Mouse (Mus musculus) midbrain, embryonic 14.5 days (tissue): Measurements from ENCODE around the gene Pigq. TPM values are rescaled to one million over a fixed set of nuclear protein-coding genes. Genes with fewer than 3 reads are reported as not detected.

Experiments used
- ATAC-seq: fragments of 200-750 bp; cut with Nextera tagmentation; 2 replicates; pipeline ENCODE4 v1.8.0; 2017; ENCODE audit warnings: moderate number of reproducible peaks, moderate library complexity; ENCODE audit not compliant: low FRiP score, low TSS enrichment
- DNase-seq: peaks from one replicate; pipeline ENCODE4 v3.0.0-alpha.2; 2015
- H3K27ac ChIP-seq: fragments of 300-500 bp; sonication (generic); replicated peaks from 2 replicates; pipeline ENCODE4 v1.5.1; 2014; ENCODE audit warnings: mild to moderate bottlenecking, low read depth, low read length, moderate library complexity
- H3K27me3 ChIP-seq: fragments of 300-500 bp; sonication (generic); 2 replicates; pipeline ENCODE4 v1.6.1; 2014; ENCODE audit warnings: low read length, control low read depth, mixed read lengths; ENCODE audit not compliant: control insufficient read depth, insufficient read depth
- H3K36me3 ChIP-seq: fragments of 300-500 bp; sonication (generic); 2 replicates; pipeline ENCODE4 v1.6.1; 2014; ENCODE audit warnings: low read length, control low read depth; ENCODE audit not compliant: control insufficient read depth, insufficient read depth
- H3K4me1 ChIP-seq: fragments of 300-500 bp; sonication (generic); 2 replicates; pipeline ENCODE4 v1.6.1; 2014; ENCODE audit warnings: mild to moderate bottlenecking, antibody characterized with exemption, low read length, control low read depth; ENCODE audit not compliant: control insufficient read depth, insufficient read depth
- H3K4me2 ChIP-seq: fragments of 300-500 bp; sonication (generic); 2 replicates; pipeline ENCODE4 v1.6.1; 2014; ENCODE audit warnings: mild to moderate bottlenecking, low read length, moderate library complexity
- H3K4me3 ChIP-seq: fragments of 300-500 bp; sonication (generic); replicated peaks from 2 replicates; pipeline ENCODE4 v1.5.1; 2014; ENCODE audit warnings: low read depth, low read length
- H3K9ac ChIP-seq: fragments of 300-500 bp; sonication (generic); replicated peaks from 2 replicates; pipeline ENCODE4 v1.6.1; 2014; ENCODE audit warnings: mild to moderate bottlenecking, low read length, moderate library complexity
- H3K9me3 ChIP-seq: fragments of 300-500 bp; sonication (generic); 2 replicates; pipeline ENCODE4 v1.6.1; 2016; ENCODE audit warnings: low read length, control low read depth, mixed read lengths; ENCODE audit not compliant: control insufficient read depth
- WGBS: fragments of 180-500 bp; shearing (Covaris S2); extraction: QIAGEN DNeasy Blood & Tissue Kit; methylation state at CpG from one replicate; pipeline ENCODE4 v1.1.7; 2014; 5-methylcytosine and 5-hydroxymethylcytosine counted together
- polyA plus RNA-seq: library from polyadenylated mRNA; unstranded; fragments of >200 nt; fragmentation: Nextera tagmentation; extraction: Ambion mirVana; gene quantifications from 2 replicates; pipeline ENCODE4 v1.2.1, GENCODE M21; 2014

Pigq gene
- polyA plus RNA-seq, 1 experiment from 2014 or later, result 57.9 TPM

DNA sequence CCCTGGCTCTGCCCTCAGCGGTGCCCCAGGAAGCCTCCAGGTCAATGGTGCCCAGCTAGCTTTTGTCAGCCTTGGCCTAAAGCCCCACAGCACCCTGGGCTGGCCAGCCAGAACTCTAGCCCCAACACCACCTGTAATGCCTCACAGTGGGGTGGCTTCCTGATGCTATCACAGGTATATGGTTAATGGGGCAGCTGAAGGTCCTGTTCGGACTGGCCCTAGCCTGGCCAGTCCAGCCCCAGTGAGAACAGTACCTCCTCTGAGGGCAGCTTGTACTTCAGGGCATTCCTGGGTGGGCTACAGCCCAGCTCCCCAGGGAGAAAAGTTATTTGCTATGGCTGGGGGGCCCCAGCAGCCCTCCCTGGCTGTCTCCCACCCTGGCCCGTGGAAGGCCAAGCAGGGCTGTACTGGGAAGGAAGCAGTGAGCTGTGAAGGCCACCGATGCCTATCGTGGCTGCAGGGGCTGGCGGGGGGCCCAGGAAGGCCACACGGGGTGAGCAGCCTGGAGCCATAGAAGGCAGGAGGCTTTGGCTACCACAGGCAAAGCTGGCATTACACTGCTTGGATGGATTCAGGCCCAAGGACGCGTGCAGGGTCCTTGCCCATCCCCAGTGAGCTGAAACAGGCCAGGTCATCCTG, 900 bp upstream of the Pigq start:
- DNase-seq (no peak), ATAC-seq (no peak)
- H3K4me1 ChIP-seq, result peaks cover 10% of the 10 kb centered on the region
- peaks cover 11% of the 10 kb centered on the region; the same call in 1 of the 2 replicates for H3K27me3 ChIP-seq
- no peak overlapping the region for H3K4me2 ChIP-seq
- no peak overlapping the region for H3K27ac ChIP-seq
- no peaks in the 10 kb centered on the region for H3K9me3 ChIP-seq
- WGBS, result 47% methylated on average over 9 of the region's 9 CpGs
- H3K4me3 ChIP-seq, result no peak overlapping the region
- H3K36me3 ChIP-seq, result no peaks in the 10 kb centered on the region
- no peak overlapping the region for H3K9ac ChIP-seq

DNA sequence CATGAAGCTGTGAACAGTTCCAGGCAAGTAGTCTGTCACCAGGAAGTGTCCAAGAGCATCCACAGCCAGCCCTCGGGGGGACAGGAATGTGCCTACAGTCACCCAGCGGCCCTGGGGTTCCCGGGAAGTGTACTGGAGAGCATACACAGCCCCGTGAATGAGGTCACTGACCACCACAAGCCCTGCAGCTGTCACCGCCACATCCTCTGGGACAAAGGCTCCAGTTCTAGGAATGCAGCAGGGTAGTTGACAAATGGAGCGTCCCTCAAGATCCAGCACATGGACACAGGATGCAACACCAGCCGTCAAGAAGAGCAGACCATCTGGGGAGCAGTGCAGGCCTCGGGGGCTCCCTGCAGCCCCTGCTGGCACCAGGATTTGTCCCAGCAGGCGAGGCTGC, 967 bp downstream of the Pigq start:
- H3K9ac ChIP-seq, result no peak overlapping the region
- WGBS, result 81% methylated on average over 9 of the region's 9 CpGs
- no peak overlapping the region for H3K4me3 ChIP-seq
- H3K27ac ChIP-seq, result no peak overlapping the region
- DNase-seq (no peak), ATAC-seq (no peak)
- H3K36me3 ChIP-seq, result no peaks in the 10 kb centered on the region
- no peak overlapping the region for H3K4me2 ChIP-seq
- H3K9me3 ChIP-seq, result no peaks in the 10 kb centered on the region
- peaks cover 13% of the 10 kb centered on the region for H3K4me1 ChIP-seq
- no peaks in the 10 kb centered on the region; the same call in 1 of the 2 replicates for H3K27me3 ChIP-seq

DNA sequence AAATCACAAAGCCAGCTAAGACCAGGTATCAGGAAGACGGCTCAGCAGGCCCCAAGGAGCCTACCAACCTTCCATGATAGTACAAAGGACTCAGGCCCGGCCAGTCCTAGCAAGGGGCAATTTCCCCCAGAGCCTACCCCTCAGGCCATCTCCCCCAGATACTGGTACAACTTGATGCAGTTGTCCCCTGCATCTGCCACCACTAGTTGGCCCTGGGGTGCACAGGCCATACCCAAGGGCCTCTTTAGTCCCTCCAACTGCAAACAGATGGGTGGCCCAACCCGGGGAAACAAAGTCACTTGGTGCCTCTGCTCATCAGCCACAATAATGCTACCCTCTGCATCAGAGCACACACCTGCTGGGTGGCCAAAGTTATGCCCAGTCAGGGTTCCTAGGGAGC, 1.5 kb downstream of the Pigq start:
- Histone ChIP-seq H3K36me3 (no peaks in the 10 kb centered on the region), H3K4me3 (no peak overlapping the region), H3K9ac (no peak overlapping the region), H3K27ac (no peak overlapping the region), H3K9me3 (no peaks in the 10 kb centered on the region), H3K4me1 (peaks cover 13% of the 10 kb centered on the region), H3K4me2 (no peak overlapping the region), H3K27me3 (no peaks in the 10 kb centered on the region; the same call in 1 of the 2 replicates)
- ATAC-seq (no peak), DNase-seq (no peak)
- WGBS, result 87% methylated on average over 3 of the region's 3 CpGs

DNA sequence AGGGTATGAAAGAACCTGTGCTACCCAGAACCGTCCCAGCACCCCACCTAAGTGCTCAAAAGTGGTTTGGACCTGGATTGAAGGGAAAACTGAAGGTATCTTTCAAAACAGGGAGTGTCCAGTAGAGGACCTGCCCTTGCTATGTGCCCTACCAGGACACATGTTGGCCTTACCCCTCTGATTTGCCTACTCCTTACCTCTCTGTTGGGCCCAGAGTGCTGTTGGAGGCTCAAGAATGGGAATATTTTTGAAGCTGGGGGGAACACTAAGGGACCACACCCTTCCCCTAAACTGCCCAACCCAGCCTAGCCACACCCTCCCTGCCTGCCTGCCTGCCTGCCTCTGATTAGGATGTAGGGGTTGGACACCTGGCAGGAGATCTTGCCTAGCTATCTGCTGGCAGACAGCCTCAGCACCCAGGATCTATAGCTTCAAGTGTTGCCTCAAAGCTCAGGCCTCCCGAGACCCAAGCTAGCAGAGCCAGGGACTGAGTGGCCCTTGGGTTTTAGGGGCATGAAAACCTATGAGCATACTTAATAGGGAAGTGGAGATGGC, 2.1 kb downstream of the Pigq start:
- peaks cover 13% of the 10 kb centered on the region for H3K4me1 ChIP-seq
- ATAC-seq, result no peak
- H3K9me3 ChIP-seq, result no peaks in the 10 kb centered on the region
- H3K27me3 ChIP-seq, result no peaks in the 10 kb centered on the region
- H3K4me2 ChIP-seq, result no peak overlapping the region
- no peaks in the 10 kb centered on the region for H3K36me3 ChIP-seq
- H3K4me3 ChIP-seq, result no peak overlapping the region
- no peak overlapping the region for H3K27ac ChIP-seq
- 94% methylated on average over 2 of the region's 2 CpGs for WGBS
- no peak overlapping the region for H3K9ac ChIP-seq
- DNase-seq, result no peak

DNA sequence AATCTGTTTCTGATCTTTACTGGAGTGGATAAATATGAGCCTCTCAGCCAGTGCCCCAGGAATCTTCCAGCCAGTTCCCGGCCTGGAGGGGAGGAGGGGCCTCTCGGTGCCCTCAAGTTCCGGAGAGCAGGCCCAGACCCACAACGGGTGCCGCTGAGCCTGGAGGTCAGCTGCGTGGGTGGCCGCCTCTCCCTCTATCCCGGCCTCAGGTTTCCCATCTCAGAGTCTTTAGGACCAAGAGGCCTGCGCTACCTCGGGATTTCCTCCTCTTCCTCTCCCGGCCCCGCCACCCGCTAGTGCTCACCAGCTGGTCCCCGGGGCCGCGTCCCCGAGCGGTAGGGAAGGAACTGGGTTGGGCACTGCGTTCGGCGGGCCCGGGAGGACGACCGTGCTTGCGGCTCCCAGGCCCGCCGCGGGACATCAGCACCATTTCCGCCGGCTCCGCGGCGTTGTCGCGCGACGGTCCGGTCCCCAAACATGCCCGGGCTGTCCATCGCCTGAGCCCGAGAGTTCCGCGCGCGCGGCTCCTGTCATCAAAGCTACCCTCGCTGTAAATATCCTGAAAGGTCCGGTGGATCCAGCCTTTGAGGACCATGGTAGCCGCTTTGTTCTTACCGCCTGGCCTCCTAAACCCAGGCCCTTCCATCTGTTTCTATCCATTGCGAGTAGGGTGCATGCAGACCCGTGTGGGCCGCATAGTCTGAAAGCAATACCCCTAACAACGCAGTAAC, 3.1 kb downstream of the Pigq start:
- Histone ChIP-seq H3K4me3 (peak overlapping the region; percentile 79), H3K36me3 (peaks cover 8% of the 10 kb centered on the region), H3K27me3 (no peaks in the 10 kb centered on the region), H3K9me3 (no peaks in the 10 kb centered on the region), H3K27ac (peak overlapping the region; percentile 84), H3K4me2 (peak overlapping the region; percentile 83), H3K9ac (peak overlapping the region; percentile 92), H3K4me1 (peaks cover 13% of the 10 kb centered on the region)
- 4% methylated on average over 54 of the region's 54 CpGs for WGBS
- peak; percentile 86 for DNase-seq
- ATAC-seq, result peak; percentile 46; the same call in 1 of the 2 replicates

DNA sequence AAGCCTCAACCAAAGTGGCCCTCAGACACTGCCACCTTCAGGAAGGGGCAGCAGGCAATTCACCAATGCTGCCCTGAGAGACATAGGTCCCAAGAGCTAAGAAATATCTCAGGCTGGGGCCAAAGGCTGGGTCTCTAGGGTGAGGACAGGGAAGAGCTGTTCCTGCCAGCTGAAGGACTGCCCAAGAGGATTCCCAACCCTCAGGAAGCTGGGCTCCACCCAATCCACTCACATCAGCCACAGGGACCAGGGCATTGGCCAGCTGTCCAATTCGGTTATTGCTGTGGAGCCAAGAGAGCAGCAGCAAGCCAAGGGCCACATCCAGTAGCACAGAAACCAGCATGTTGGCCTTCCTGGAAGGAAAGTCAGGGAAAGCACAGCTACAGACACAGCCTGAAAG, 10.2 kb downstream of the Pigq start:
- Histone ChIP-seq H3K36me3 (peaks cover 74% of the 10 kb centered on the region), H3K4me1 (no peaks in the 10 kb centered on the region), H3K9me3 (no peaks in the 10 kb centered on the region), H3K27me3 (no peaks in the 10 kb centered on the region), H3K9ac (no peak overlapping the region), H3K4me3 (no peak overlapping the region), H3K27ac (no peak overlapping the region), H3K4me2 (no peak overlapping the region)
- DNase-seq (no peak), ATAC-seq (no peak)
- 100% methylated on average over 1 of the region's 1 CpGs for WGBS

DNA sequence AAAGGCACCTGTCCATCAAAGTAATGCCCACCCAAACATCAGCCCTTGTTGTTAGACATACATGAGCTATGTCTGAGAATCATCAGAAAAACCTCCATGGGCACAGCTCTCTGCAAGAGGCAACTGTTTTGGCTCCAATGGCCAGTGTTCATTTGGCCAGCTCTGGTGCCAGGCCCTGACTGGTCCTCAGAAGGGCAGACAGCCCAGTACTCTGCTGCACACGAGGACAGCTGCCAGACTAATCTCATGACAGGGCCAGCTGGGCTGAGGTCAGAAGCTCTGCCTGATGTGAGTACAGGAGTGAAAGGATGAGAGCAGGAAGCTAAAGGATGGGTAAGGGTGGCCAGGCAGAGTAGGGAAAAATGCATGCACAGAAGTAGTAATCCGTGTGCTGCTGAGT, 19.4 kb downstream of the Pigq start:
- ATAC-seq, result no peak
- no peak overlapping the region for H3K4me3 ChIP-seq
- whole genome bisulfite sequencing, result 75% methylated on average over 2 of the region's 2 CpGs
- H3K4me1 ChIP-seq, result no peaks in the 10 kb centered on the region
- no peak overlapping the region for H3K27ac ChIP-seq
- H3K36me3 ChIP-seq, result peaks cover 36% of the 10 kb centered on the region
- no peak overlapping the region for H3K9ac ChIP-seq
- no peaks in the 10 kb centered on the region for H3K9me3 ChIP-seq
- DNase-seq, result no peak
- H3K4me2 ChIP-seq, result no peak overlapping the region
- no peaks in the 10 kb centered on the region for H3K27me3 ChIP-seq

DNA sequence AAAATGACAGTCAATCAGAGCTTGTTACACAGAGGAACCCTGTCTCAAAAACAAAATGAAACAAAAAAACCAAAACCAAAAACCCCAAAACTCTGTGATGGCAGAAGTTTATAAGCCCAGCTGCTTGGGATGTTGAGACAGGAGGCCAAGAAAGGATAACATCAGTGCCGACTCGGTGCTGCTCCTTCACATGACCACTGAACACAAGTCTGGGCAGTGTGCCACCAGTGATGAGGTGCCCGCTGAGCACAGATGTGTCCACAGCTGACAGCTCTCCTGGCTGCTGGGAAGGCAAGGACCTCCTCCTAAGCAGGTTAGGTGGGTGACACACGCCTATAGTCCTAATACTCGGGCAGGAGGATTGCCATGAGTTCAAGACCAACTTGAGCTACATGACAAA, 22.6 kb downstream of the Pigq start:
- 78% methylated on average over 5 of the region's 5 CpGs for WGBS

More for the DNA sequence above, 22.6 kb downstream of the Pigq start:
- no peak for DNase-seq
- no peak for ATAC-seq
- no peak overlapping the region for H3K27ac ChIP-seq
- H3K36me3 ChIP-seq, result peaks cover 14% of the 10 kb centered on the region
- H3K4me2 ChIP-seq, result no peak overlapping the region
- H3K4me3 ChIP-seq, result no peak overlapping the region
- no peak overlapping the region for H3K9ac ChIP-seq
- peaks cover 12% of the 10 kb centered on the region for H3K4me1 ChIP-seq
- H3K9me3 ChIP-seq, result no peaks in the 10 kb centered on the region
- H3K27me3 ChIP-seq, result no peaks in the 10 kb centered on the region
